Mouse (Mus musculus) heart, embryonic 13.5 days (tissue): Measurements from ENCODE around the gene Ss18l1. TPM values are rescaled to one million over a fixed set of nuclear protein-coding genes. Genes with fewer than 3 reads are reported as not detected.
A peak's percentile ranks its signal among the peaks of the same experiment; 100 is the strongest.

Source experiments
- ATAC-seq: fragments of 200-750 bp; cut with Nextera tagmentation; 2 replicates; pipeline ENCODE4 v1.8.0; 2017; ENCODE audit warnings: moderate TSS enrichment; ENCODE audit not compliant: insufficient number of reproducible peaks, low FRiP score, low TSS enrichment; ENCODE audit errors: extremely low read depth
- H3K27ac ChIP-seq: fragments of 300-500 bp; sonication (generic); replicated peaks from 2 replicates; pipeline ENCODE4 v1.5.1; 2015; ENCODE audit warnings: moderate library complexity, mild to moderate bottlenecking, inconsistent platforms
- H3K27me3 ChIP-seq: fragments of 300-500 bp; sonication (generic); replicated peaks from 2 replicates; pipeline ENCODE4 v1.6.1; 2015; ENCODE audit warnings: mild to moderate bottlenecking, inconsistent platforms
- H3K36me3 ChIP-seq: fragments of 300-500 bp; sonication (generic); 2 replicates; pipeline ENCODE4 v1.6.1; 2015; ENCODE audit warnings: mild to moderate bottlenecking, inconsistent platforms
- H3K4me1 ChIP-seq: fragments of 300-500 bp; sonication (generic); 2 replicates; pipeline ENCODE4 v1.6.1; 2015; ENCODE audit warnings: inconsistent platforms
- H3K4me2 ChIP-seq: fragments of 300-500 bp; sonication (generic); 2 replicates; pipeline ENCODE4 v1.6.1; 2015; ENCODE audit warnings: inconsistent platforms, mild to moderate bottlenecking, moderate library complexity
- H3K4me3 ChIP-seq: fragments of 300-500 bp; sonication (generic); 2 replicates; pipeline ENCODE4 v1.5.1; 2015; ENCODE audit warnings: moderate library complexity, mild to moderate bottlenecking, inconsistent platforms
- H3K9ac ChIP-seq: fragments of 300-500 bp; sonication (generic); 2 replicates; pipeline ENCODE4 v1.6.1; 2015; ENCODE audit warnings: inconsistent platforms, mild to moderate bottlenecking, moderate library complexity
- H3K9me3 ChIP-seq: fragments of 300-500 bp; sonication (generic); 2 replicates; pipeline ENCODE4 v1.6.1; 2016; ENCODE audit warnings: inconsistent platforms
- WGBS: fragments of 180-500 bp; shearing (Covaris S2); methylation state at CpG from one replicate; pipeline ENCODE4 v1.1.7; 2015; ENCODE audit warnings: mixed read lengths; 5-methylcytosine and 5-hydroxymethylcytosine counted together
- polyA plus RNA-seq: library from polyadenylated mRNA; unstranded; fragments of >200 nt; fragmentation: Nextera tagmentation; extraction: Ambion mirVana; gene quantifications from 2 replicates; pipeline ENCODE4 v1.2.1, GENCODE M21; 2015

Ss18l1 gene
- polyA plus RNA-seq, 1 experiment from 2014 or later = 2.5 TPM

GRCm38 (mm10) chr2:180020091-180020661, 22.1 kb upstream of the Ss18l1 start:
- Histone ChIP-seq H3K27me3 (peaks cover 53% of the 10 kb centered on the region), H3K4me3 (no peak overlapping the region), H3K4me1 (peaks cover 24% of the 10 kb centered on the region), H3K27ac (no peak overlapping the region), H3K9me3 (no peaks in the 10 kb centered on the region), H3K36me3 (no peaks in the 10 kb centered on the region), H3K4me2 (no peak overlapping the region), H3K9ac (no peak overlapping the region)
- WGBS = 60% methylated on average over 7 of the region's 7 CpGs
- no peak for ATAC-seq

GRCm38 (mm10) chr2:180020919-180021318, 21.4 kb upstream of the Ss18l1 start:
- H3K4me2 ChIP-seq = no peak overlapping the region
- H3K9ac ChIP-seq = no peak overlapping the region
- peaks cover 28% of the 10 kb centered on the region for H3K4me1 ChIP-seq
- H3K9me3 ChIP-seq = no peaks in the 10 kb centered on the region
- WGBS = 69% methylated on average over 8 of the region's 8 CpGs
- no peak overlapping the region for H3K27ac ChIP-seq
- H3K36me3 ChIP-seq = no peaks in the 10 kb centered on the region
- no peak for ATAC-seq
- H3K27me3 ChIP-seq = peaks cover 53% of the 10 kb centered on the region
- H3K4me3 ChIP-seq = no peak overlapping the region

- no peak overlapping the region for H3K4me2 ChIP-seq
- H3K27me3 ChIP-seq = peaks cover 53% of the 10 kb centered on the region
- H3K9me3 ChIP-seq = no peaks in the 10 kb centered on the region
- H3K4me3 ChIP-seq = no peak overlapping the region
- no peak for ATAC-seq
- no peak overlapping the region for H3K9ac ChIP-seq
- 46% methylated on average over 6 of the region's 6 CpGs for WGBS
- H3K4me1 ChIP-seq = peaks cover 34% of the 10 kb centered on the region
- peaks cover 4% of the 10 kb centered on the region for H3K36me3 ChIP-seq
- no peak overlapping the region for H3K27ac ChIP-seq
These were observed 19.6 kb upstream of the Ss18l1 start for GRCm38 (mm10) chr2:180022751-180023150.

GRCm38 (mm10) chr2:180024401-180025098, 17.8 kb upstream of the Ss18l1 start, which contains the start of gene Lsm14b:
TSS of gene Lsm14b (plus strand) at chr2:180024987.
- peak; percentile 94 for ATAC-seq
- Histone ChIP-seq H3K36me3 (peaks cover 22% of the 10 kb centered on the region), H3K4me1 (peaks cover 43% of the 10 kb centered on the region), H3K27ac (peak within 1 kb of the TSS; percentile 92), H3K27me3 (peaks cover 41% of the 10 kb centered on the region), H3K4me2 (peak within 1 kb of the TSS; percentile 93), H3K4me3 (peak within 1 kb of the TSS; percentile 85), H3K9me3 (no peaks in the 10 kb centered on the region), H3K9ac (peak within 1 kb of the TSS; percentile 97)
- under 1% methylated on average over 75 of the region's 80 CpGs for WGBS

- peak overlapping the region; percentile 97 for H3K9ac ChIP-seq
- H3K4me2 ChIP-seq = peak overlapping the region; percentile 91
- peaks cover 33% of the 10 kb centered on the region for H3K27me3 ChIP-seq
- peaks cover 29% of the 10 kb centered on the region for H3K36me3 ChIP-seq
- peaks cover 43% of the 10 kb centered on the region for H3K4me1 ChIP-seq
- peak overlapping the region; percentile 92 for H3K27ac ChIP-seq
- H3K4me3 ChIP-seq = peak overlapping the region; percentile 85
- H3K9me3 ChIP-seq = no peaks in the 10 kb centered on the region
- under 1% methylated on average over 83 of the region's 84 CpGs for WGBS
- peak; percentile 11; the same call in 1 of the 2 replicates for ATAC-seq
These were observed 17.0 kb upstream of the Ss18l1 start for GRCm38 (mm10) chr2:180025135-180025860.

- Histone ChIP-seq H3K36me3 (peaks cover 34% of the 10 kb centered on the region), H3K9me3 (no peaks in the 10 kb centered on the region), H3K27me3 (peaks cover 28% of the 10 kb centered on the region), H3K27ac (peak overlapping the region; percentile 92; the same call in 1 of the 2 replicates), H3K4me2 (peak overlapping the region; percentile 91), H3K4me1 (peaks cover 43% of the 10 kb centered on the region), H3K4me3 (peak overlapping the region; percentile 85), H3K9ac (peak overlapping the region; percentile 97)
- no peak for ATAC-seq
- WGBS = 16% methylated on average over 6 of the region's 6 CpGs
These were observed 16.5 kb upstream of the Ss18l1 start for GRCm38 (mm10) chr2:180025861-180026200.

- H3K4me1 ChIP-seq = peaks cover 45% of the 10 kb centered on the region
- peak overlapping the region; percentile 91 for H3K4me2 ChIP-seq
- H3K9me3 ChIP-seq = no peaks in the 10 kb centered on the region
- H3K9ac ChIP-seq = peak overlapping the region; percentile 97; the same call in 1 of the 2 replicates
- 63% methylated on average over 9 of the region's 9 CpGs for WGBS
- H3K27me3 ChIP-seq = peaks cover 9% of the 10 kb centered on the region
- no peak for ATAC-seq
- peak overlapping the region; percentile 85; the same call in 1 of the 2 replicates for H3K4me3 ChIP-seq
- peaks cover 54% of the 10 kb centered on the region for H3K36me3 ChIP-seq
- H3K27ac ChIP-seq = no peak overlapping the region
These were observed 14.5 kb upstream of the Ss18l1 start for GRCm38 (mm10) chr2:180027768-180028167.

- Histone ChIP-seq H3K9ac (no peak overlapping the region), H3K36me3 (peaks cover 89% of the 10 kb centered on the region), H3K27ac (no peak overlapping the region), H3K27me3 (no peaks in the 10 kb centered on the region), H3K4me2 (no peak overlapping the region), H3K4me3 (no peak overlapping the region), H3K4me1 (peaks cover 45% of the 10 kb centered on the region), H3K9me3 (no peaks in the 10 kb centered on the region)
- WGBS = 81% methylated on average over 6 of the region's 6 CpGs
- ATAC-seq = no peak
These were observed 11.0 kb upstream of the Ss18l1 start for GRCm38 (mm10) chr2:180031270-180031669.

- Histone ChIP-seq H3K36me3 (peaks cover 100% of the 10 kb centered on the region), H3K4me2 (no peak overlapping the region), H3K27ac (0 out of 2 replicates have a peak overlapping the region, but pooled peaks have one; percentile 5), H3K9me3 (no peaks in the 10 kb centered on the region), H3K9ac (no peak overlapping the region), H3K4me3 (no peak overlapping the region), H3K27me3 (no peaks in the 10 kb centered on the region), H3K4me1 (peaks cover 29% of the 10 kb centered on the region)
- WGBS = 65% methylated on average over 3 of the region's 3 CpGs
- ATAC-seq = no peak
These were observed 9.4 kb upstream of the Ss18l1 start for GRCm38 (mm10) chr2:180032925-180033324.

- no peak for ATAC-seq
- H3K4me3 ChIP-seq = no peak overlapping the region
- no peaks in the 10 kb centered on the region for H3K27me3 ChIP-seq
- H3K4me1 ChIP-seq = peaks cover 20% of the 10 kb centered on the region
- H3K9ac ChIP-seq = no peak overlapping the region
- no peak overlapping the region for H3K4me2 ChIP-seq
- H3K27ac ChIP-seq = no peak overlapping the region; the same call in 1 of the 2 replicates
- no peaks in the 10 kb centered on the region for H3K9me3 ChIP-seq
- peaks cover 100% of the 10 kb centered on the region for H3K36me3 ChIP-seq
- WGBS = 58% methylated on average over 3 of the region's 3 CpGs
These were observed 8.4 kb upstream of the Ss18l1 start for GRCm38 (mm10) chr2:180033956-180034355.

GRCm38 (mm10) chr2:180034753-180035152, 7.6 kb upstream of the Ss18l1 start:
- H3K27ac ChIP-seq = no peak overlapping the region

More at GRCm38 (mm10) chr2:180034753-180035152, 7.6 kb upstream of the Ss18l1 start:
- no peak for ATAC-seq
- no peak overlapping the region for H3K4me2 ChIP-seq
- H3K4me1 ChIP-seq = peaks cover 22% of the 10 kb centered on the region
- H3K36me3 ChIP-seq = peaks cover 99% of the 10 kb centered on the region
- H3K9me3 ChIP-seq = no peaks in the 10 kb centered on the region
- WGBS = 64% methylated on average over 5 of the region's 5 CpGs
- H3K9ac ChIP-seq = no peak overlapping the region
- H3K4me3 ChIP-seq = no peak overlapping the region
- no peaks in the 10 kb centered on the region for H3K27me3 ChIP-seq
